Mouse (Mus musculus): Measurements from ENCODE around the gene B3gnt7.
A peak's percentile ranks its signal among the peaks of the same experiment; 100 is the strongest.

DNA sequence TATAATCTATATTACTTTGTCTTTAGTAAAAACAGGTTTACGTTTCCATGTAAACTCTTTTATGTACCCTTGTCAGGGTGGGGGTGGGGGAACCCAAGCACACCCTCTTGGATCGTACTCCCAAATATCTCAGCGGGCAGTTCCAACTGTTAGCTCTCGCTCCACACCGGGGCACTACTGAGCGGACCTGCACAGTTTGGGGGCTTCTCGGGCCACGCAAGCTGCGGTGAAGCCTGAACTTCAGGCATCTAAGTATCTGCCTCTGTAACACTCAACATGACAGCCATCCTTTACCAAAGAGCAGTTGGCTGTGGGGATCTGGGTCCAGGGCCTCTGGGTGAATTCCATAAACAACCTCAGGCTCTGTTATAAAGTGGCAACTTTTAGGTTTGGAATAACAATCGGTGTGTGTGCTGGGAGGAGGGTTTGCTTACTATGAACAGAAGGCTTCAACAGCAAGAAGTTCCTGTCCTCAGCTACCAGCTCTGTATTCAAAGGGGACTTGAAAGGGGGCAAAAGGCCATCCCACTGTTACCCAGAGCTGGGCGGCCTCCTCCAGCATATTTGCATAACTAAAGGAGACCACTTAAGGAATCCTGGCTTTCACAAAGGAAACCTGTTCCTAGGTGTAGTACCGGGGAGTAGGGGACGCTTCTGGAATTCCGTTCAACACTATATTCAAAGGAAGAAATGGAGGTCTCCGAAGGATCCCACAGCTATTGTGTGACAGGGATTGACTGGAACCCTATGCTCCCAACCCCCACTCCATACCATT, 8.1 kb downstream of the B3gnt7 start:
- TF ChIP-seq CTCF (IDR thresholded peaks at IDR 0.05; ENCODE audit: low read depth, low read length), result no peak
- peak; percentile 98 for TF ChIP-seq EP300 (IDR thresholded peaks at IDR 0.05; ENCODE audit: insufficient read depth, low read depth, low read length)

All from ES-Bruce4 (cell line).